Mouse (Mus musculus): Measurements from ENCODE around the gene Olfr549.

Olfr549 gene

GRCm38 (mm10) chr7:102549570-102549969 is at the start of gene Olfr549:
Olfr549 (plus strand) TSS chr7:102549870.
- Histone ChIP-seq H3K36me3 (ENCODE audit: control insufficient read depth, insufficient read depth, low read length, poor library complexity, severe bottlenecking) (no peaks in the 10 kb centered on the region), H3K27me3 (ENCODE audit: control insufficient read depth, insufficient read depth, low read length, poor library complexity, severe bottlenecking) (no peaks in the 10 kb centered on the region)
- DNase-seq (ENCODE audit: low read depth, low spot score), result no peak

GRCm38 (mm10) chr7:102501986-102502385 is 47.7 kb upstream of the Olfr549 start:
- no peak for DNase-seq (ENCODE audit: low read depth, low spot score)
- Histone ChIP-seq H3K27me3 (ENCODE audit: control insufficient read depth, insufficient read depth, low read length, poor library complexity, severe bottlenecking) (no peaks in the 10 kb centered on the region), H3K36me3 (ENCODE audit: control insufficient read depth, insufficient read depth, low read length, poor library complexity, severe bottlenecking) (no peaks in the 10 kb centered on the region)

GRCm38 (mm10) chr7:102506848-102507247 is 42.8 kb upstream of the Olfr549 start:
- H3K27me3 ChIP-seq (ENCODE audit: control insufficient read depth, insufficient read depth, low read length, poor library complexity, severe bottlenecking), result no peaks in the 10 kb centered on the region
- no peaks in the 10 kb centered on the region for H3K36me3 ChIP-seq (ENCODE audit: control insufficient read depth, insufficient read depth, low read length, poor library complexity, severe bottlenecking)
- DNase-seq (ENCODE audit: low read depth, low spot score), result peak; percentile 85

GRCm38 (mm10) chr7:102508066-102508465 is 41.6 kb upstream of the Olfr549 start:
- no peak for DNase-seq (ENCODE audit: low read depth, low spot score)

GRCm38 (mm10) chr7:102508666-102509065 is 41.0 kb upstream of the Olfr549 start:
- Histone ChIP-seq H3K36me3 (ENCODE audit: control insufficient read depth, insufficient read depth, low read length, poor library complexity, severe bottlenecking) (no peaks in the 10 kb centered on the region), H3K27me3 (ENCODE audit: control insufficient read depth, insufficient read depth, low read length, poor library complexity, severe bottlenecking) (no peaks in the 10 kb centered on the region)
- DNase-seq (ENCODE audit: low read depth, low spot score), result no peak

More at GRCm38 (mm10) chr7:102508066-102508465, 41.6 kb upstream of the Olfr549 start:
- no peaks in the 10 kb centered on the region for H3K36me3 ChIP-seq (ENCODE audit: control insufficient read depth, insufficient read depth, low read length, poor library complexity, severe bottlenecking)
- no peaks in the 10 kb centered on the region for H3K27me3 ChIP-seq (ENCODE audit: control insufficient read depth, insufficient read depth, low read length, poor library complexity, severe bottlenecking)

- no peak for DNase-seq (ENCODE audit: low read depth, low spot score)
- Histone ChIP-seq H3K27me3 (ENCODE audit: control insufficient read depth, insufficient read depth, low read length, poor library complexity, severe bottlenecking) (no peaks in the 10 kb centered on the region), H3K36me3 (ENCODE audit: control insufficient read depth, insufficient read depth, low read length, poor library complexity, severe bottlenecking) (no peaks in the 10 kb centered on the region)
These were observed 39.9 kb upstream of the Olfr549 start for GRCm38 (mm10) chr7:102509726-102510125.

- DNase-seq (ENCODE audit: low read depth, low spot score), result no peak
- Histone ChIP-seq H3K36me3 (ENCODE audit: control insufficient read depth, insufficient read depth, low read length, poor library complexity, severe bottlenecking) (no peaks in the 10 kb centered on the region), H3K27me3 (ENCODE audit: control insufficient read depth, insufficient read depth, low read length, poor library complexity, severe bottlenecking) (no peaks in the 10 kb centered on the region)
These were observed 37.7 kb upstream of the Olfr549 start for GRCm38 (mm10) chr7:102511927-102512326.

GRCm38 (mm10) chr7:102512814-102513435 is 36.7 kb upstream of the Olfr549 start:
- DNase-seq (ENCODE audit: low read depth, low spot score), result peak; percentile 83
- Histone ChIP-seq H3K27me3 (ENCODE audit: control insufficient read depth, insufficient read depth, low read length, poor library complexity, severe bottlenecking) (no peaks in the 10 kb centered on the region), H3K36me3 (ENCODE audit: control insufficient read depth, insufficient read depth, low read length, poor library complexity, severe bottlenecking) (no peaks in the 10 kb centered on the region)

- peak; percentile 24 for DNase-seq (ENCODE audit: low read depth, low spot score)
- H3K36me3 ChIP-seq (ENCODE audit: control insufficient read depth, insufficient read depth, low read length, poor library complexity, severe bottlenecking), result no peaks in the 10 kb centered on the region
- H3K27me3 ChIP-seq (ENCODE audit: control insufficient read depth, insufficient read depth, low read length, poor library complexity, severe bottlenecking), result no peaks in the 10 kb centered on the region
These were observed 35.5 kb upstream of the Olfr549 start for GRCm38 (mm10) chr7:102514144-102514543.

- no peak for DNase-seq (ENCODE audit: low read depth, low spot score)
- Histone ChIP-seq H3K27me3 (ENCODE audit: control insufficient read depth, insufficient read depth, low read length, poor library complexity, severe bottlenecking) (no peaks in the 10 kb centered on the region), H3K36me3 (ENCODE audit: control insufficient read depth, insufficient read depth, low read length, poor library complexity, severe bottlenecking) (no peaks in the 10 kb centered on the region)
These were observed 33.2 kb upstream of the Olfr549 start for GRCm38 (mm10) chr7:102516261-102517050.

GRCm38 (mm10) chr7:102517051-102517335 is 32.7 kb upstream of the Olfr549 start:
- no peak for DNase-seq (ENCODE audit: low read depth, low spot score)
- Histone ChIP-seq H3K27me3 (ENCODE audit: control insufficient read depth, insufficient read depth, low read length, poor library complexity, severe bottlenecking) (no peaks in the 10 kb centered on the region), H3K36me3 (ENCODE audit: control insufficient read depth, insufficient read depth, low read length, poor library complexity, severe bottlenecking) (no peaks in the 10 kb centered on the region)

GRCm38 (mm10) chr7:102529052-102529451 is 20.6 kb upstream of the Olfr549 start:
- H3K27me3 ChIP-seq (ENCODE audit: control insufficient read depth, insufficient read depth, low read length, poor library complexity, severe bottlenecking), result no peaks in the 10 kb centered on the region
- no peak for DNase-seq (ENCODE audit: low read depth, low spot score)
- no peaks in the 10 kb centered on the region for H3K36me3 ChIP-seq (ENCODE audit: control insufficient read depth, insufficient read depth, low read length, poor library complexity, severe bottlenecking)

- Histone ChIP-seq H3K27me3 (ENCODE audit: control insufficient read depth, insufficient read depth, low read length, poor library complexity, severe bottlenecking) (no peaks in the 10 kb centered on the region), H3K36me3 (ENCODE audit: control insufficient read depth, insufficient read depth, low read length, poor library complexity, severe bottlenecking) (no peaks in the 10 kb centered on the region)
- no peak for DNase-seq (ENCODE audit: low read depth, low spot score)
These were observed 15.2 kb upstream of the Olfr549 start, which contains the start of gene Olfr547 for GRCm38 (mm10) chr7:102534449-102534848. Olfr547 (plus strand) TSS chr7:102534749.

- Histone ChIP-seq H3K27me3 (ENCODE audit: control insufficient read depth, insufficient read depth, low read length, poor library complexity, severe bottlenecking) (no peaks in the 10 kb centered on the region), H3K36me3 (ENCODE audit: control insufficient read depth, insufficient read depth, low read length, poor library complexity, severe bottlenecking) (no peaks in the 10 kb centered on the region)
- no peak for DNase-seq (ENCODE audit: low read depth, low spot score)
These were observed 9.1 kb upstream of the Olfr549 start, which contains the start of gene Olfr548-ps1 for GRCm38 (mm10) chr7:102540596-102540995. Olfr548-ps1 (plus strand) TSS chr7:102540896.

- no peaks in the 10 kb centered on the region for H3K27me3 ChIP-seq (ENCODE audit: control insufficient read depth, insufficient read depth, low read length, poor library complexity, severe bottlenecking)
- H3K36me3 ChIP-seq (ENCODE audit: control insufficient read depth, insufficient read depth, low read length, poor library complexity, severe bottlenecking), result no peaks in the 10 kb centered on the region
- no peak for DNase-seq (ENCODE audit: low read depth, low spot score)
These were observed 8.4 kb upstream of the Olfr549 start for GRCm38 (mm10) chr7:102541251-102541650.
